Mouse (Mus musculus) liver, adult 2 months (tissue): ENCODE measurements around the gene 1110051M20Rik.

ENCODE experiments used
- CTCF ChIP-seq: fragments of 200-500 bp; IDR thresholded peaks from 2 replicates; pipeline ENCODE4 v1.5.1; 2011; ENCODE audit warnings: low read depth, low read length, control low read depth
- POLR2A ChIP-seq: fragments of 200-500 bp; IDR thresholded peaks from 2 replicates; pipeline ENCODE4 v1.6.1; 2011; ENCODE audit warnings: low read length, control low read depth; ENCODE audit not compliant: insufficient read depth; ENCODE audit errors: extremely low read depth

DNA sequence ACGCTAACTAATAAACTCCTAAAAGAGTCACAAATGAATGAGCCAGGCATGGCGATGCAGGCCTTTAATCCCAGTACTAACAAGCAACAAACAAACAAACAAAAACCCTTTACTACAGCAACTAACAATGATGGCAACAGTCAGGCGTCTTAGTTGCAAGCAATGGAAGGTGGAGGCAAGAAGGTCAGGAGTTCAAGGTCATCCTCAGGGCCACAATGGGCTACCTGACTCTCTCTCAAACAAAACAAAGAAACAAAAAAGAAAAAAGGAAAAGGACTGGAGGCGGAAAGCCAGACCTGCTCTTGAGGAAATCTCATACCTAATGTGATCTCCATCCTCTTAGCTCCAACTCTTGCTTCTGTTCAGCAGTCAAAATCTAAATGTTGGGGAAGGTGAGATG is 39.4 kb downstream of the 1110051M20Rik start:
- no peak for TF ChIP-seq POLR2A
- TF ChIP-seq CTCF: no peak
